Mouse (Mus musculus): Measurements from ENCODE around the gene Zfp518a. TPM values are rescaled to one million over a fixed set of nuclear protein-coding genes. Genes with fewer than 3 reads are reported as not detected.

Gene Zfp518a
- 4.5 and 5.5 TPM in 2 replicates for polyA plus RNA-seq (2012; rRNA removed)

DNA sequence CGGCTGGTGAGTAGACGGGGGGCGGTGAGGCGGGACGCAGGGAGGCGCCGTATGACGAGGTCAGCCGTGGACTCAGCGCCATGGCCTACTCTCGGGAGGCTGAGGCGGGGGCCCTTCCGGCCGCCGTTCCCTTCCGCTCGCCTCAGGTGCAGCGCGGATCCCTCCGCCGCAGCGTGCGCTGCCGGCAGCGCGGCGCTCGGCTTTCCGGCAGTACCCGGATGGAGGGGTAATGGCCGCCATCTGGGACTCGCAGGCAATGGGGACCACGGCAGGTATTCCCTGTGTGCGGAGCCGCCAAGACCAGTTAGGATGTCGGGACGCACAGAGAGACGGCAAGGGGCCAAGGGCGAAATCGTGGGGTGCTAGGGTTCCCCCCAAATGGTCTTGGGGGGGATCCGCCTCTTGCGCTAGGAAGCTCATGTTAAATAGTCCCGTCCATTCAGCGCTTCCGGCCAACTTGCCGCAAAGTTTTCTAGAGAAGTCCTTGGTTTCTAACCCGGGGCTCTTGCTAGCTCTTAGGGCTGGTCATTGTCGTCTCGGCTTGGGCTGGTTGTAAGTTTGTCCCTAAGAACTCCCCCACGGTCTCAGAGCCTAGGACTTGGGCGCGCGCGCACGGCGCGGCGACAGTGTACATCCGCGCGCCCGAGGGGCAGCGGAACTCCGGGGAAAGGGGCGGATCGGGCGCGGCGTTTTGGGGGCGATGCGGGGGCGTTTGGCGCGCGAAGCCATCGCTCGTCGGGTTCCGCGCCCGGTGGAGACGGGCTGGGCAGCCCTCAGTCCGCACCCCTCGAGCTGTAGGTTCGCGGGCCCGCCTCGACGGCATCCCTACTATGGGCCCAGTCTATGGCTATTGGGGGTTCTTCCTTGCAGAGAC lies at the start of gene Zfp518a:
Gene Zfp518a, plus strand, starts transcription at position 187 of the 874 bp plus-strand sequence.
- peak; percentile 50 to 79 for DNase-seq (ENCODE audit: extremely low spot score in 1 of 2, low spot score in 1 of 2)

DNA sequence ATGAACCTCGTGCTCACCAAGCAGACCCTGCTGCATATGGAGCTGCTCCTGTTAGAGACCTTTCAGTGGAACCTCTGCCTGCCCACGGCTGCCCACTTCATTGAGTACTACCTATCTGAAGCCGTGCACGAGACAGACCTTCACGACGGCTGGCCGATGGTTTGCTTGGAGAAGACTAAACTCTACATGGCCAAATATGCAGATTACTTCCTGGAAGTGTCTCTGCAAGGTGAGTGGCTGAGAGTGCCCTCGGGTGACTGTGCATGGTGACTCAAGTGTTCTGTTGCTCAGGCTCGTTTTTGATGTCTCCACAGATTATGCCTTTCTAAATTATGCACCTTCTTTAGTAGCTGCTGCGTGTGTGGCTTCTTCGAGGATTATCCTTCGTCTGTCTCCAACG lies 49.8 kb upstream of the Zfp518a start:
- DNase-seq (ENCODE audit: extremely low spot score in 1 of 2, low spot score in 1 of 2) = no peak

DNA sequence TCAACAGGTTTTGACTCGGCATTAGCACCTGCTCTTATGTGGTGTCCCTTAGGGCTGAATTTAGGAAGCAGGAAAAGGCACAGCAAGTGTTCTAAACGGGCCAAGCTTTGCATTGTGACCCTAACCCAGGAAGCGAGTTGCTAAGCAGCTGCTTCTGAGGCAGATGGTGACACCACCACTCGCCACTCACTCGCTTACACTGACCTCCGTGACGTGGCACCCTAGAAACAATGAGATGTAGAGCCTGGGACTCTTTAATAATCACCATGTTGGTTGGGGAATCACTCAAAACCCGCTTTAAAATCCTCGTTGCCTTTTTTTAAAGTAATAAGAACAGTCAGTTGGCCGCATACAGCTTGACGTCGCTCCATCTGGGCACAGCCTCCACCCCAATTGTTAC lies 45.1 kb upstream of the Zfp518a start:
- no peak for DNase-seq (ENCODE audit: extremely low spot score in 1 of 2, low spot score in 1 of 2)

DNA sequence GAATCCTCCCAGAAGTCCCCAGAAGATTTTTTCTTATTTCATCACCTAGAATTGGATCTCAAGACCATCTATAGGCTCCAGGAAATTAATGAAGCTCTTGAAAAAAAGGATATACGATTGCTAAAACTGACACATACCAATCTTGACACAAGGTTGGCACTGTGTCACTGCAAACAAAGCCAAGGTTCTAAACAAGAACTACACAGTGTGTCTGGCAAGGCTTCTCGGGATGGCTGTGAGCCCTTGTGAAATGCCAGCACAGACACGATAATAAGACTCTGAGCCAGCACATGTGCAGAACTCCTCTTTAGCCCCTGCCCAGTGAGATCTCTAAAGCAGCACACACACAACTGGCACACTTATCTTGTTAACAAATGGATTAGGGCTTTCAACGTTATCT lies 35.0 kb upstream of the Zfp518a start:
- DNase-seq (ENCODE audit: extremely low spot score in 1 of 2, low spot score in 1 of 2) = no peak

DNA sequence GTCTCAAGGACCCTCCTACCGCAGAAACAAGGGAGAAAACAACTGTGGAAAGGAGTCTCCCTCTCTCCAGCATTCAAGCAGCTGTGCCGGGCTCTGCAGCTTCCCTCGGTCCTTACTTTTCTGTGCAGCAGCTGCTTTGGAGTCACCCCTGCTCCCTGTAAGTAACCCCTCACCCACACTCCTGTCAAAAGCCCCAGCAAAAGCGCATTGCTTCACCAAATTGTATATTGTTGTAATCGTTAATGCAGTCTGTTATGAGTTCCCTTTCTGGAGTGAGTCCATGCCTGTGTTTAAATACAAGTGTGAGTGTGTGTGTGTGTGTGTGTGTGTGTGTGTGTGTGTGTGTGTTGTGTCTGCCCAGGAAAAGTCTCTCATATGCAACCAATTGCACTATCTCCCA lies 26.2 kb upstream of the Zfp518a start:
- no peak for DNase-seq (ENCODE audit: extremely low spot score in 1 of 2, low spot score in 1 of 2)

DNA sequence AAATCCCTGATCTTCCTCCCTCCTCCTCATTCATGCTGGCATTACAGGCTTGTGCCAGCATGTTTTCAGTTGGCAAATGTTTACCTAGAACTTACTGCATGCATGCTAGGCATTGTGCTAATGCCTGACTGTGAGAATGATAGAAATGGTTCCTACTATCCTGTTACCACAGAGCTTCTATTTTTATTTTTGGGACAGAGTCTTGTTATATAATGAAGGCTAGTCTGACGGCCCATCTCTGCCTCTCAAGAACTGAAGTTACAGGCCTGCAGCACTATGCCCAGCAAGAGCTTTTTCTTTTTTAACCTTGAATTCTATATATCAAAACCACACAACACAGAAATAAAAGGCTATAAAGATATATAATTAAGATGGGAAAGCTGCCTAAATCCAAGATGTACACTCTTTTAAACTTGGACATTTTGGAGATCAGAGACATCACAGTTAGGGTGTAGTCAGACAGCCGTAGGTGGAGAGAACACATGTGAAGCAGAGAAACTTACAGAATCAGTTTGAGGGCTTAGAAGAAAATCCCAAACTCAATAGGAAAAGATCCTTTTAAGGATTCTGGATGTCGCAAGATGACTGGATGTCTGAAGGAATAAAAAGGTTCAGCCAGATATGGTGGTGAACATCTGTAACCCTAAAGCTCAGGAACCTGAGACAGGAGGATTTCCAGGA lies 24.9 kb upstream of the Zfp518a start:
- peak in 1 of 2 experiments; percentile 22 for DNase-seq (ENCODE audit: extremely low spot score in 1 of 2, low spot score in 1 of 2)

DNA sequence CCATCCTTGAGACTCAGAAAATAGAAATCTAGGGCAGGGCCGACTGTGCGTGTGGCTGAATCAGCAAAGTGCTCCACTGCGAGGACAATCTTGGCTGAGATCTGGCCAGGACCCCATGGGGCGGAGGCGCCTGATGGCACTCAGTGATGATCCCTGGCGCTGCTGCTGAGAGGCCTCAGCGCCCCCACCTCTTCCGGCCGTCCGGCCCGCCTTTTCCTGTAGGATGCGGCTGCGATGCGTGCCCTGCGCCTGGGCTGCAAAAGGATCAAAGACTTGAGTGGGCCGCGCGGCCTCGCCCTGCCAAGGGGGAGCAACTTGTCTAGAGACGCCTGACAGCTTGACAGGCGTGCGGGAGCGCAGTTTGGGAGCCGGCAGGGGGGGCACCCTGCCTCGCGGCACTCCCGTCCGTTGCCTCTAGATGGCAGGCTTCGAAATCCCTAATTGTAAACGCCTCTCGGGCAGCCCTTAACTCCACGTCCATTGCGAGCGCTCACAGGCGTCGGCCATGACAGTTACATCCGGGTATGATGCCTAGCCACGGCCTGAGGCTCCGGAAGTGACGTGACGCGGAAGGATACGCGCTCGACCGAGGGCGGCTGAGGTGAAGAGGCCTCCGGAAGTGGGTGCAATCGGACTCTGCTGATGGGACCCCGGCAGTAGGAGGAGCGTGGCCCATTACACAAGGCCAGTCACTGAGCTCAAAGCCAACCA lies 21.4 kb upstream of the Zfp518a start:
- peak; percentile 77 to 89 for DNase-seq (ENCODE audit: extremely low spot score in 1 of 2, low spot score in 1 of 2)

DNA sequence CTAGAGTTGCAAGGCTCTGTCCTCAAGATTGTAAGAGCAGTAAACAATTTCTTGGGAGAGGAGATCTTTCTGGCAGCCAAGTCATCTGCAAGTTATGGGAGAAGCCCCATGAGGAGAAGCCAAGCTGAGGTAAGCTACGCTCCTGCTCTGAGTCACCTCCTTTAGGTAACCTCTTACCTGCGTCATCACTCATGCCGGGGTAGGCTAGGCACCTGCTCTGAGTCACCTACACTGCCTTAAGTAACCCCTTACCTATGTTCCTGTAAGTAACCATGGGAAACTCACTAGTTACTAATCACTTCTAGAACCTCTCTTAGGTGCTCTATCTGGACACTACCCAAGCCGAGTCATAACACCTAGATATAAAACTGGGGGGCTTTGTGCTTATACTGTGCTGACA lies 12.8 kb upstream of the Zfp518a start:
- no peak for DNase-seq (ENCODE audit: extremely low spot score in 1 of 2, low spot score in 1 of 2)

DNA sequence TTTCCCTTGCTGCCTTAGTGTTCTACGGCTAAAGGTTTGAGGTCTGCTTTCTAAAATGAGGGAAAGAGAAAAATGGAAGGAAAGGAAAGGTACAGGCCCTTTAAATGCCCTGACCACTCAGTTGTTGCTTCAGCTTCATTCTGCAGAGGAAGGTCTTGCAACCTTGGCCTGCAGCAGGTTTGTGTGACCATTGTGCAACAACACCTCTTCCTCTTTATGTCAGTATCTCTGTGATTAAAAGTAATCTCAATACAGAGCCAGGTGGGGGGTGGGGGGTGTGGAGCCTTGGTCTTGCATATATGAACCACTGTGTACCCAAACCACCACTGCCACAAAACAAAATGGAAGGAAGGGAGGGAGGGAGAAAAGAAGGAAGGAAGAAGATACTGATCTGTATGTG lies 5.6 kb upstream of the Zfp518a start:
- no peak for DNase-seq (ENCODE audit: extremely low spot score in 1 of 2, low spot score in 1 of 2)

DNA sequence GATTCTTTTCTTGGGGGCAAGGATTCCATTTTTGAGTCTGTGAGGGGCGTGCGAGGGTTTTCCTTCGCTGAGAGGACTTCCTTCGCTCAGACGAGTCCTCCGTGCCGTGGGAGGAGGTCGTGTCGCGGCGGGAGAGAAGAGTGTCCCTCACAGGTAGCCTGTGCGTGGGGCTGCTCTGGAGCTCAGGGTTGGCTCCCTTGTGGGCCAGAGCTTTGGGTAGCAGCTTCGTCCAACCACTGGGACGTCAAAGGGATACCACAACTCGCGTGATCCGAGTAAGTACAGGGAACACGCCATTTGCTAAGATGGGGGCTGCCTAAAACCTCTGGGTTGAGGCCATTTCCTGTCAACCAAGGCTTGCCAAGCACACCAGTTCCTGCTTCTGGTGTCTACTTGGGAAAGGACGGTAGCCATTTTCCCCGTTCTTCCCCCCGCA lies 416 bp upstream of the Zfp518a start:
- no peak for DNase-seq (ENCODE audit: extremely low spot score in 1 of 2, low spot score in 1 of 2)

DNA sequence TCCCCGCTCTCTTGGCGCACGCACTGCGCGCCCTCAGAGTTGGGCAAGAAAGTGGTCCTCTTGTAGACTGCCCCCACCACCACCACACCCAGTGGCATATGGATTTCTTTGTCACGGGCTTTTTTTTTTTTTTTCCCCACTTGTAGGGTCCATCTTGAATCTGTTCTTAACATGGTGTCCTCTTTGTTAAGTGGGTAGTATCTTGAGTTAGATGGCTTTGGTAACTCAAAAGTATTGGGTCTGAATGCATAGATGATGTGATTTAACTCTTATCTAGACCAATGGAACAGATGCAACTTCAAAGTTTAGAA lies 843 bp downstream of the Zfp518a start:
- no peak for DNase-seq (ENCODE audit: extremely low spot score in 1 of 2, low spot score in 1 of 2)

DNA sequence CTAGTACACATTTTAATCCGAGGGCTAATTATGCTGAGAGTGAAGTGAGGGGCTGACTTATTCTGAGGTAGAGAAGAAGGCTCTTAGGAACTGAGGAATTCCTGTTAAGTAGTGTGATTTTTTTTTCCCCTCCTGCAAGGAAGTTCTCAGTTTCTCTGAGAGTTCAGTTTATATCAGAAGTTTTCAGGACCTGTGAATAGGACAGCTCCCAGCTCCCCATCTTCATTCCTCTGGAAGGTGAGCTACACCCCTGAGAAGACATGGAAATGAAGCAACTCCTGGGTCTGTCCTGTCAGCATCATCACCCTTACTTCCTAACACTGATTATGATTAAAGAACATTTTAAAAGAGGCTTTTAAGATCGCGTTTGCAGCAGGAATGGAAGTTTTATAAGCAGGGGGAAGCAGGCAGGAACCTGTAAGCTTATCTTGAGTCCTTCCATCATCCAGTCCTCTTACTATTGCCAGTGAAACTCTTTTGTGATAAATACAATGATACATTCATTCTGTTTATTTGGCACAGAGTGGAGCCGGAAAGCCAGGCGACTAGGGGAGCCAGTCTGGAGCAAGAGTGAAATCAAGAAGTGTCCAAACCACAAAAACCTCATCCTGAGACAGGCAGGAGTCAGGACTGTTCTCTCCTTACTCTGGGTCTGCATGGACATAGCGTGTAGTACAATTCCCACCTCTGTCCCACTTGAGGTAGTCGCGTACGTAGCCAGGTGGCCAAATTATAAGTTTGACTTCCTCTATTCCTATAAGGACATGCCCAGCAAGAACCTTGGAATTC lies 37.3 kb downstream of the Zfp518a start:
- no peak for DNase-seq (ENCODE audit: extremely low spot score in 1 of 2, low spot score in 1 of 2)

DNA sequence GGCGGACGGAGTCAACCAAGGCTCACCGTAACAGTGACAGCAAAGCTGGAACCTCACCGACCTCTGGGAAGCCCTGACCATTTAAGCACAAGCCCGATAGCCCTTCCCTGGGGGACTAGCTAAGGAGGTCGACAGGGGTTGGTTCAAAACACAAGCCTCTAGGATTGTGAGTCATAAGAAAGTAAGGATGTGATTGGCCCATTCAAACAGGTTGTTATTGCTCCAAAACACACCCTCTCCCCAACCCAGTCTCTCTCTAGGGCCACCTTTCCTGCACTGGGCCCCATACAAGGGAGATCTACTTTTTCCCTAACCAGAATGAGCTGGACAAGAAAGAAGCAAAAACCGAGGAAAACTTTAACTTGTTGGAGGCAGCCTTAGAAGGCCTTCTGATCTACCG lies 40.9 kb downstream of the Zfp518a start:
- DNase-seq (ENCODE audit: extremely low spot score in 1 of 2, low spot score in 1 of 2) = no peak

DNA sequence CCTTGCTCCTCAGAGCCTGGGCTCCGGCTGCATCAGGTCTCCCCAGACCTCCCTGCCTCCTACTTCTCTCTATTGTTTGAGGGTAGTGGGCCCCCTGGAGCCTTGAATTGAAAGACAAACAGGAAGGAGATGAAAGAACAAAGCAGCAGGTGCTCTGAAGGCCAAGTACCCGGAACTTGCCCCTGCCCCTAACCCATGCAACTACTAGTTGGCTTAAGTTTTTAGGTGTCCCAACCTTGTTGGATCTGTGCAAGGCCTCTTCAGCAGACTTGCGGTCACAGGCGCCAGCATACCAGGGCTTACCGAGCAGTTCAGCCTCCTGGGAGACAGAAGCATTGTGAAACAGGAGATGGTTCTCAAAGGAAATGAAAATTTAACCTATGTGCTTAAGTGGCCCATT lies 41.5 kb downstream of the Zfp518a start:
- no peak for DNase-seq (ENCODE audit: extremely low spot score in 1 of 2, low spot score in 1 of 2)

DNA sequence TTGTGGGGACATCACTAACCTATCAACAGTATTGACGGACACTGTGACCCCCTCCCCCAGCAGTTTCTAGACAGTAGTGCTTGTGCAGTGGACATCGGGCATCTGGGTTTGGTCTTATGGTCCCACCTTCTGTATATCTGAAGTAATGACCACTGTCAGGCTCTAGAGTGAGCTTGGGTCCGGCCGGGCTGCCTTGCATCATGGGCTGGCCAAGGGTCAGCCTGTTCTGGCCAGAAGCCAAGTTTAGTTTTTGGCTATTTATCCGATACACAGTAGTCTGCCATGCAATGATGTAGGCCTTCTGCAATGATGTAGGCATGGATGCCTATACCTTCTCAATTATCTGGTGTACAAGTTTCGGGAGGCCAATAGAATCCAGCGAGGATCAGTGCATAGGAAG lies 49.0 kb downstream of the Zfp518a start:
- DNase-seq (ENCODE audit: extremely low spot score in 1 of 2, low spot score in 1 of 2) = no peak

DNA sequence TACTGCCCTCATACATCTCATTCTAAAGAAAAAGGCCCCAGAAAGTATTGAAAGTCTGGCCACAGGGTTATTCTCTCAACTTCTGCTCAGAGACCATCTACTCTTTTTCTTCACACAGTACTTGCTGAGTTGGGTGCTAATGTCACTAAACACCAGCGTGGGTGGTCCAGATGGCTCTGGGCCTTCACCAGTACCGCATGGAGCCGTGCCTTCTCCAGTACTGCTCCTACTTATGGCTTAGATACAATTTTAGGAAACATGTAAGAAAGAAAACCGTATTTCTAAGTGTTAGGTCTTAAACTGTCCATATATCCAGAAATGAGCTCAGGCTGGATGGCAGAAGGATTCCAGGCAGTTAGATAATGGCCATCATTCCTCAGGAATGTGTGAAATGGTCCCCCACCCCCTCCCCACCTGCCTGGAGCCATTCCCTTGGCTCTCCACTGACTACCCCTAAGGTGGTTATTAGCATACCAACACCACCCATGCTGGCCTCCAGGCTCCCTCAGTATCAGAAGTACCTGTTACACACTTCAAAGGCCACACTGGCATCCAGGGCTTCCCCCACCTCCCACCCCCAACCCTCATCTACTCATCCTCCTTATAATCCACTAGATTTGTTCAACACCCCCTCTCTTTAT lies 52.6 kb downstream of the Zfp518a start:
- peak in 1 of 2 experiments; percentile 33 for DNase-seq (ENCODE audit: extremely low spot score in 1 of 2, low spot score in 1 of 2)

DNA sequence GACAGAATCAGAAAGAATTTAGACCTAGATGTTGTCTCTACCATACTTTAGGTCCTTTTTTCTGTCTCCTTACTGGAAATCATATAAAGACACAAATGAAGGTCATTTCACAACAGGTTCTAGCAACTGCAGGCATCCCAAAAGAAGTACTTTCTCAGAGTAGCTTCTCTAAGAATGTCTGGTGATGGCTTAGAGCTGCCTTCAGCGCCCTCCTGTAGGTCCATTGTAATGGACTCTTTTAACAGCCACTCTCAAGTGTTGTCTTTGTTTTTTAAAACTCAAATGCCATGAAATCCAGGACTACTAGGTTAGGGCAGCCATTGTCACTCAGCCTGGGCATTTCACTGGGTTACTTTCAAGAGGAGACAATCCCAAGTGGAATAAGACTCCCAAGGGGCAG lies 64.5 kb downstream of the Zfp518a start:
- DNase-seq (ENCODE audit: extremely low spot score in 1 of 2, low spot score in 1 of 2) = no peak

DNA sequence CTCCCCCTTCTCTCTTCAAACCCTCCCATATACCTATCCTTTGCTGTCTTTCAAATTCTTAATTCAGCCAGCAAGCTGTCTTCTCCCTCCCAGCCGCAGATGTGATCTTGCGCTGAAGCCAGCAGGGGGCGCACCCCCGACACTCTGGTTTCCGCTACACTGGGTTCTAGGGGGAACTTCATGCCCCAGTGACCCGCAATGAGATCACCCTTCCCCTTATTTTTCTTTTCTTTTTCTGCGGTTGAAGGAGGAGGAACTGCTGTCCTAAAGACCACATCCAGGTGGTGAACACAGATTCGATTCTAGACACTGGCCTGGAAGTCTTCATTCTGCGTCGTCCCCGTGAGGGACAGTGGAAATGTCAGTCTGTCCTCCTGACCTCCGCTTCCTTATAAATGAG lies 68.5 kb downstream of the Zfp518a start:
- peak in 1 of 2 experiments; percentile 51 for DNase-seq (ENCODE audit: extremely low spot score in 1 of 2, low spot score in 1 of 2)

DNA sequence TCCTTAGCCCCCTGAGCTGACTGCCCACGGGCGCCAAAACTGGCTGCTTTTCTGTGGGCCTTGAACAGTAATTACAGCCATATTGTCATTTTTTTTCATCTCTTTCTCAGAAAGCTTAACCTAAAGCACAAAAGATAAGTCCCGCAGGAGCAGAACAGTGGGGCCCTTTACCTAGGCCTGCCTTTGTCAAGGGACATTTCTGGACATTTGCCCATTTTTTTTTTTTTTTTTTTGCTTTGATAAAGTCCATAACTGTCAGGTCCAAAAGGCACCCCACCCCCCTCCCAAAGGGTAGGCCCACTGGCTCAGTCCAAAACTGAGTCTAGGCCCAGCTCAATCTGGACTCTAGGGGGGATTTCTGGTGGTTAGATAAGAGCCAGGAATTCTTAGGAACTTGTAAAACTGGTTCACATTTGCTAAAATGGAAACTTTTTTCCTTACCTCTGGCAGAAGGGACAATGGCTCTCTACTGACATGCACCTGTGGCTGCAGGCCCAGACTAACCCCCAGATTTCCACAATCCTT lies 69.9 kb downstream of the Zfp518a start:
- no peak for DNase-seq (ENCODE audit: extremely low spot score in 1 of 2, low spot score in 1 of 2)
